Mouse (Mus musculus): ENCODE measurements around the gene Atxn1. TPM values are rescaled to one million over a fixed set of nuclear protein-coding genes. Genes with fewer than 3 reads are reported as not detected.

Atxn1 gene
- total RNA-seq, 2 experiments from 2014 or later = 126 to 156 TPM

GRCm38 (mm10) chr13:45662216-45662615 is 302.6 kb downstream of the Atxn1 start:
- no peak for DNase-seq

GRCm38 (mm10) chr13:45661283-45662185 is 303.3 kb downstream of the Atxn1 start:
- DNase-seq = no peak

GRCm38 (mm10) chr13:45659813-45660212 is 305.0 kb downstream of the Atxn1 start:
- no peak for DNase-seq

DNA sequence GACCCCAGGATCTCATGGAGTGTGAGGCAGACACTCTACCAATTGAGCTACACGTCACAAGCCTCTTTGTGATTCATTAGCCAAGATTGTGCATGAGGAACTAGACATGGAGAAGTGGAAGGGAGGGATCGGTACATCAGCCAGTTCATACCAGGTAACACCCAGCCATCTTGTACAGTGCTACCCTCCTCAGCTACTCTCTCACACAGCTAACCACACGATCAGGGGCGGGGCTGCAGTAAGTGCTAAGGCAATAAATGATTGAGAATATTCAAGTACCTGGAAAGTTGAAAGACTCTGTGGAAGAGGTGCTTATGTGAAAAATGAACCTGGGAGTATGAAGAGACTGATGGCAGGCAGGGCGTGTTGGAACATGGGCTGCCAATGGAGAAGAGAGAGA is 306.5 kb downstream of the Atxn1 start:
- DNase-seq = no peak

DNA sequence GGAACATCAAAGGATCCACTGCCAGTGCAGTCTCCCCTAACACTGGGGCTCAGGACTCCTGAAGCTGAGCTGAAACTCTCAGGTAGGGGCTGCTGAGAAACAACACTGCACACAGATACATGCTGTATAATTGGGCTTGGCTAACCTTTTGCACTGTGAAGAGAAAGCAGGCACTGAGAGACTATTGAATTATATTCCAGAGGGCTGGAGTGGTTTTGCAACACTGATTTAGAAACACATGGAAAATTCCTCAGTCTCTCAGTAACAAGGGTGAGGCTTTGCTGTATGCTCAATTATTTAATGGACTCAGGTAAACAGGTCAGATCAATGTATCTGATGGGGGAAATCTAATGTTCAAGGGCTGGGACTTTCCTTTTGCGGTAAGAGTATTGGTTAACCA is 307.6 kb downstream of the Atxn1 start:
- no peak for DNase-seq

DNA sequence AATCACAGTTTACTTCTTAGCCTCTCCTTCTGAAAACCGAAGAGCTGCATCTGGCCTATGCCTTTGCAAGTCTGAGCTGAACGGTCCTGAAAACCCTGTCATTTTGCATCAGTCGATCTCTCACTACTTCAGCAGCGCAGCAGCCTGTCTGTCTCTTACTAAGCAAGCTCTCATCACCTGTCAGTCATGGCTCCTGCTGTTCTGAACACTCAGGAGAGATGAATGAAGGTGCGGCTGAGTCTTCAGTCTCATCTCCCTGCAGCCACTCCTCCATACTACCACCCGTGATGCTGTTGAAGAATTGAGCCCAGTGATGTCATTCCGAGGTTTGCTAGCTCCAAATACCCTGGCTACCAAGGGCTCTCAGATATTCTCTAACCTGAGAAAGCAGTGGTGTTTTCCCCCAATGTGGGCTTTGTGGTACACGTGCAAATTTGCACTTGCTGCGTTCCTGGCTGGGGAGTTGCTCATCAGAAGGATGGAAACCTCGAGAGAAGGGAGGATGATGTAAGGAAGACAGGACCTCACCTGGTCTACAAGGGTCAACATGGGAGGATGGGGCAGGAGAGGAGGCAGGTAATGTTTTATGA is 313.1 kb downstream of the Atxn1 start:
- DNase-seq = no peak

DNA sequence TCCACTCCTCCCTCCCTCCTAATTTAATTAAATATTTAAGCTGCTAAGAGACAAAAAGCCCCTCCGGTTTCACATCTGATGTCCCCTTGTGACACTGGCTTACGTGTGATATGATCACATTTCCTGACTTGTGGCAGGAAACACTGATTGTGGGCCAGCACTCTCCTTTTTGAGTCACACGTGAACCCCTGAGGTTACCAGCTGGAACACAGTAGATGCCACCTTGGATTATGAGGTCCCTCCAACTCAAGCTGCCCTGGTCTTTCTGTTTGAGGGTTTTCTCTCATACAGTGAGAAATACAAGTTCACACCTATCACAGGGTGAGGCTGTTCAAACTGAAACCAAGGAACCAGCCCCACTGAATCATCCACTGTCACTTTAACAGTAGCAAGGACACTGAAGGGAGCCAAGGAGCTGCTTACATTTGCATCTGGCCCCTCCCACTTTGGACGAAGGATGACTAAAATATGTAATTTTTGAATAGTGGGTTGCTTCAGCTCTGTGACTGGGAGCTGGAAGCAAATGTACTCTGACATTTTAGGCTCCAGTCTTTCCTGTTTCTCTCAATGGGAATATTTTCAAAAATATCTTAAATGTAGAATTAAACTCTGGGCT is 315.5 kb downstream of the Atxn1 start:
- DNase-seq = no peak

GRCm38 (mm10) chr13:45643780-45644395 is 320.9 kb downstream of the Atxn1 start:
- DNase-seq = no peak

DNA sequence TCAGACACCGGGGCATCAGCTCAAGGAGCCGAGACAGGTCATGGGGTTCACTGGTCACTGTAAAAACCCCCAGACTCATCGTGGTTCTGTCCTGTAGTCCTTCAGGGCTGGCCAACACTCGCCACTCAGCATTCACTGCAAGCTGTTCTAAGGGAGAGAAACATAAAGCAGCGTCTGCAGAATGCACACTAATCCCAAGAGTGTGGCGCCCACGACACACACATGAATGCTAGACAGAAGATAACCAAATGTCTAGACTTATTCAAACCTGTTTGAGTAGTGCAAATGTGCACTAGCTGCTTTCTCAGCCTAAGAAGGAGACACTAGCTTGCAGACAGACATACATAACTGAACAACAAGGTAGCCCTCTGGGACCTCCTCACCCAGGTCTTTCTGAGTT is 321.9 kb downstream of the Atxn1 start:
- DNase-seq = no peak

DNA sequence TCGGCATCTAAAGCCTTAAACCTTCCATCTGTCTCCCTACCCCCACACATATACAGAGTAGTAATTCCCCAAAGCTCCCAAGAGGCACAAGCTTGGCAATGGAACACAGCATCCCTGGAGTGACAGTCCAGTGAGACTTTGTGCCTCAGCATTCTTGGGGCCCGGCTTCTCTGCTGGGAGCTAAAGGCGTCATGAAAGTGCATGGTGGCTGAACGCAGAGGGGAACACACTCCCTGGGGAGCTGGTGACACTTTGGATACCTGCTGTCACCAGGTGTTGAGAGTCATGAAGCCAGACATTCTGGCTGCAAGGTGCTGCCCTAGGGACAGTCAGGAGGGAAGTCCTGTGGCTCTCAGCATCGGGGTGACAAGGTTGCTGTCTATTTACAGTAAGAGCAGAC is 324.4 kb downstream of the Atxn1 start:
- no peak for DNase-seq

- no peak for DNase-seq
Measured at GRCm38 (mm10) chr13:45638281-45638680, 326.5 kb downstream of the Atxn1 start.

DNA sequence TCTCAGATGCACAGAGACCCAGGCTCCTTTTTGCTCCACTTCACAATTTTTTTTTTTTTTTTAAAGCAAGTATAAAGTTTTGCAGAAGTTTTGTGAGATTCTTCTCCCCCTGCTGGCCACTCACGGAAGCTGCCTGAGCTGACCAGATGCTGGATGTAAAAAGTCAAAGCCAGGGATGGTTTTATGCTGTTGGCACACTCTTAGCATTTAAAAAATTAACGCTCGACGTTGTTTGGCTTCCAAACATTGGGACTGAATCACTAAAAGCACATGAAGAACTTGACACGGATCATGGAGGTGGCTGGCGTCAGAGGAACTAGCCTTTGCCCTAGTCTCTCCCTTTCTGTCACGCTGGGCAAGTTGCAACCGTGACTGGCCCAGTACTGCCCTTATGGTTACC is 327.5 kb downstream of the Atxn1 start:
- DNase-seq = no peak

DNA sequence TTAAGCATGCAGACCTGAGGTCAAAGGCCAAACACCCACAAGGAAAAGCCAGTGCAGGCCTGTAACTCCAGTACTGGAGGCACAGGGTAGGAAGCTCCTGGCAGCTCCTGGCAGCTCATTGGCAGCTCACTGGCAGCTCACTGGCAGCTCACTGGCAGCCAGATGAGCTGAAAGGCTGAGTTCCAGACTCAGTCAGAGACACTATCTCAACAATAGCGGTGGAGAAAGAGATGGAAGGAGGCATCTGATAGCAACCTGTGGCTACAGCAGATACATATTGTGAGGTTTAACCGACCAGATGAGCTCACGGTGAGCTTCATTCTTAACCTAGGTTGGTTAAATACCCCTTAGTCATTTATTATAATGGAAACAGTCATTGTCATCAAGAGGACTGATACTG is 328.4 kb downstream of the Atxn1 start:
- no peak for DNase-seq

- no peak for DNase-seq
Measured at GRCm38 (mm10) chr13:45633918-45634317, 330.9 kb downstream of the Atxn1 start.

GRCm38 (mm10) chr13:45632133-45632532 is 332.7 kb downstream of the Atxn1 start:
- no peak for DNase-seq

- no peak for DNase-seq
Measured at GRCm38 (mm10) chr13:45630518-45631290, 334.1 kb downstream of the Atxn1 start.

GRCm38 (mm10) chr13:45629750-45630149 is 335.1 kb downstream of the Atxn1 start:
- DNase-seq = no peak

GRCm38 (mm10) chr13:45628341-45628740 is 336.5 kb downstream of the Atxn1 start:
- DNase-seq = no peak

- DNase-seq = no peak
Measured at GRCm38 (mm10) chr13:45627206-45627751, 337.5 kb downstream of the Atxn1 start.

GRCm38 (mm10) chr13:45625740-45626139 is 339.1 kb downstream of the Atxn1 start:
- no peak for DNase-seq

- no peak for DNase-seq
Measured at GRCm38 (mm10) chr13:45623846-45624245, 341.0 kb downstream of the Atxn1 start.
